Mouse (Mus musculus) small intestine, adult 2 months (tissue): Measurements from ENCODE around the gene Cisd3. TPM values are rescaled to one million over a fixed set of nuclear protein-coding genes. Genes with fewer than 3 reads are reported as not detected.

ENCODE experiments used
- H3K27ac ChIP-seq: fragments of 200-500 bp; 2 replicates; pipeline ENCODE4 v1.5.1; 2012; ENCODE audit warnings: low read depth, low read length, control low read depth, inconsistent platforms; ENCODE audit not compliant: insufficient read depth
- H3K27me3 ChIP-seq: fragments of 200-500 bp; 2 replicates; pipeline ENCODE4 v1.6.1; 2012; ENCODE audit warnings: mild to moderate bottlenecking, moderate library complexity, low read length, inconsistent platforms; ENCODE audit not compliant: control insufficient read depth, insufficient read depth
- H3K36me3 ChIP-seq: fragments of 200-500 bp; 2 replicates; pipeline ENCODE4 v1.6.1; 2012; ENCODE audit warnings: mild to moderate bottlenecking, low read length, control low read depth, inconsistent platforms; ENCODE audit not compliant: control insufficient read depth, insufficient read depth
- H3K4me1 ChIP-seq: fragments of 200-500 bp; 2 replicates; pipeline ENCODE4 v1.6.1; 2012; ENCODE audit warnings: low read length, inconsistent platforms, mixed read lengths; ENCODE audit not compliant: control insufficient read depth, insufficient read depth, insufficient read length
- H3K4me3 ChIP-seq: fragments of 200-500 bp; 2 replicates; pipeline ENCODE4 v1.5.1; 2012; ENCODE audit warnings: low read depth, mild to moderate bottlenecking, control low read depth, inconsistent platforms, low read length, moderate library complexity
- CTCF ChIP-seq: fragments of 200-500 bp; IDR thresholded peaks from 2 replicates; pipeline ENCODE4 v1.5.1; 2012; ENCODE audit warnings: low read depth, mild to moderate bottlenecking, control low read depth, inconsistent platforms, low read length, moderate library complexity, mixed read lengths; ENCODE audit not compliant: insufficient replicate concordance, insufficient read length; ENCODE audit errors: extremely low read depth
- POLR2A ChIP-seq: fragments of 200-500 bp; IDR thresholded peaks from 2 replicates; pipeline ENCODE4 v1.6.1; 2012; ENCODE audit warnings: low read depth, mild to moderate bottlenecking, control low read depth, inconsistent platforms, low read length, moderate library complexity
- WGBS: fragments of 180-500 bp; shearing (Covaris S2); methylation state at CpG from one replicate; pipeline ENCODE4 v1.1.7; 2018; 5-methylcytosine and 5-hydroxymethylcytosine counted together
- polyA plus RNA-seq: library from polyadenylated mRNA; depleted of rRNA; stranded (reverse); fragments of >200 nt; gene quantifications from 2 replicates; pipeline ENCODE4 v1.2.3, GENCODE M21; 2012

Cisd3 gene
- polyA plus RNA-seq, 1 experiment, result 249 TPM

DNA sequence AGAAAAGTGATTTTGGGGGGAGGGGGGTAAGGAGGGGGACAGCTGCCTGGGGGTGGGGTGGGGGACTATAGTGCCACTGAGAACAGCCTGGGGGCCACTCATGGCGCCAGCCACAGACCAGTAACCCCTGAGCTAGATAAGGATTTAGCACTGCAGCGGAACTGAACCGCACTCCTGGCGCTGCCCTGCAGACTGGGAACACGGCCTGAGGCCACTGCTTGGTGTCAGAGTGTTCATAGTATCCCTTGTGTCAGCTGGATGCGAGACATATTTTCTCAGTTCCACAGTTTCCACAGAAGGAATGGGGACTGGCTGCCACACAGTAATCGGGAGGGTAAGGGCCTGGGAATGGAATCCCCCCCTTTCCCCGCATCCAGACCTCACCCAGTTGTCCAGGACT is 30.4 kb downstream of the Cisd3 start:
- H3K36me3 ChIP-seq, result peaks cover 32% of the 10 kb centered on the region
- no peaks in the 10 kb centered on the region for H3K27me3 ChIP-seq
- peaks cover 2% of the 10 kb centered on the region; the same call in 1 of the 2 replicates for H3K4me1 ChIP-seq
- no peak overlapping the region for H3K4me3 ChIP-seq
- H3K27ac ChIP-seq, result no peak overlapping the region
- WGBS, result 92% methylated on average over 8 of the region's 8 CpGs
- TF ChIP-seq CTCF, result no peak
- no peak for TF ChIP-seq POLR2A

DNA sequence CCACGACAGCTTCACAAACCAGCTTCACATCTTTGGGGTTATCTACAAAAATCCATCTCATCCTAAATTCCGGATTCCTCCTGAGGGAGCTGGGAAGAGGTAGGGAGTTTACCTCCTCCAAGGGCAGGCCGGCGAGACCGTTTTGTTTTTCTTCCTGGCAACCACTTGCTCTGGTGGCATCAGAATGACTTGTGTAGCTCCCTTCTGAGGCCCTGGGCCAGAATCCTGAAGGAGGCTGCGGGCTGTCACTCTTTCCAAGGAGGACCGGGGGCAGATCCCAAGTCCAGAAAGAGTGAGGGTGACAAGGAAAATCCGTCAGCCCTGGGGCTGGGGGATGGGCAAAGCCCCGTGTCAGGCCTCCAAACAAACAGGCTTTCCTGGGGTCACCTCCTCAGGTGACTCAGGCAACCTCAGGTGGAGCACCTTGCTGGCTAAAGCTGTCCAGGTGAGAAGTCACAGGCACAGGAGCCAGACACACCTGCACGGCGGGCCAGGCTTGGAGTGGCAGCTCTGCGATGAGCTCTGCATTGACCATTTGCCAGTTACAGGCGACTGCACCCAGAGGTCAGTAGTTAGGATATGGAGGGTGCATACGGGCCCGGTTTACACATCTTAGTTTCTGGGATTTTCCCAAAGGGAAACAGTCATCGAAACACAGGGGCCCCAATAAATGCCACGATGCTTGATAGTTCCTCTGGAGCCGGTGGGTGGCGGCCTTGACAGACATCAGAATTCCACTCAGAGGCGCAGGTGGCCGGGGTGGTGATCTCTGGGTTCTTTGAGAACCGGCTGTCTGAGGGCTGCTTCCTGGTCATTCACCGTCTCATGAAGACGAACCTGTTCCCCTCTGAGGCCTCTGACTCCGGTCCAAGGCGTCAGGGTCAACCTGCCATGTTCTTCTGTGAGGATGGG is 32.0 kb downstream of the Cisd3 start:
- WGBS, result 79% methylated on average over 26 of the region's 26 CpGs
- Histone ChIP-seq H3K4me1 (peaks cover 2% of the 10 kb centered on the region; the same call in 1 of the 2 replicates), H3K4me3 (no peak overlapping the region), H3K27ac (no peak overlapping the region), H3K27me3 (no peaks in the 10 kb centered on the region), H3K36me3 (peaks cover 29% of the 10 kb centered on the region)
- TF ChIP-seq CTCF (no peak), POLR2A (no peak)

DNA sequence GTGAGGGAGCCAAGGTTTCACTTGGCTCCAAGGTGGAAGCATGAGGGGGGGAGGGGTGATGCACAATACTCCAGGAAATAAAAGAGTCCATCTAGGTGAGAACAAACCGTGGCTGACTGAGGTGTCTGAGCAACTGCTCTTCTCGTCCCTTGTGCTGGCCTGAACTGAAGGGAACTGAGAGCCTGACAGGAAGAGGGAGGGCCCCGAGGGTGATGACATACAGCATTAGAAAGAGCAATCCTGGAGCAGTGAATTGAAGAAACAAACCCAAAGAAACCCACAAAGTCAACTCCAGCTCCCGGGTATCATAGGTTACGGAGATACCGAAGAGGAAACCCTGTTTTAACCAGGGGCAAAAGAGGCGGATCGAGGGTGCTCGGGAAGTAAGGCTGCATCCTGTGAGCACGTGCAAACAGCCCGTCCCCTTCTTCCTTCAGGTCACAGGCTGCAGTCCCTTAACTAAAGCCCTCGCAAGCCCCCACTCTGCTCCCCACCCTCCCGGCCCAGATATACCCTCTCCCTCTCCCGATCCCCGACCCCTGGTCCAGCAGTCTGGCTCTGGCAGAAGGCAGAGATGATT is 32.7 kb downstream of the Cisd3 start:
- 76% methylated on average over 15 of the region's 15 CpGs for WGBS
- Histone ChIP-seq H3K36me3 (peaks cover 26% of the 10 kb centered on the region), H3K27ac (no peak overlapping the region), H3K4me1 (peaks cover 2% of the 10 kb centered on the region; the same call in 1 of the 2 replicates), H3K4me3 (no peak overlapping the region), H3K27me3 (no peaks in the 10 kb centered on the region)
- TF ChIP-seq CTCF (no peak), POLR2A (no peak)

DNA sequence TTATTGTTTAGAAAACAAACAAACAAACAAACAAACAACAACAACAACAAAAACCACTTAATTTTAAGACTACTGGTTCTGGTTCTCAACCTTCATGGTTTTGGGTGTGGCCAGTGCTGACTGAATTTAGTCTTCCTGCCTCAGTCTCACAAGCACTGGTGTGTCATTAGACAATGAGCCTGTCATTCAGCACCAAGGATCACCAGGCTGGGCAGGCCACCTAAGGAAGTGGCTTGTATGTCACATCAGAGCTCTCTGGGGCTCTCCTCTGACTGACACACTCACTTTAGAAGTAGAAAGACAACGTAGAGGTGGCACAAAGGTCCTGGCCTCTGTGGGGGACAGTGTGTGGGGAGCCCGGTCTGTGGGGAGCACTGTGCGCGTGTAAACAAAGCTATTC is 33.4 kb downstream of the Cisd3 start:
- no peak overlapping the region for H3K27ac ChIP-seq
- 87% methylated on average over 4 of the region's 4 CpGs for WGBS
- no peak overlapping the region for H3K4me3 ChIP-seq
- peaks cover 2% of the 10 kb centered on the region; the same call in 1 of the 2 replicates for H3K4me1 ChIP-seq
- TF ChIP-seq POLR2A (no peak), CTCF (no peak)
- no peaks in the 10 kb centered on the region for H3K27me3 ChIP-seq
- peaks cover 20% of the 10 kb centered on the region for H3K36me3 ChIP-seq

DNA sequence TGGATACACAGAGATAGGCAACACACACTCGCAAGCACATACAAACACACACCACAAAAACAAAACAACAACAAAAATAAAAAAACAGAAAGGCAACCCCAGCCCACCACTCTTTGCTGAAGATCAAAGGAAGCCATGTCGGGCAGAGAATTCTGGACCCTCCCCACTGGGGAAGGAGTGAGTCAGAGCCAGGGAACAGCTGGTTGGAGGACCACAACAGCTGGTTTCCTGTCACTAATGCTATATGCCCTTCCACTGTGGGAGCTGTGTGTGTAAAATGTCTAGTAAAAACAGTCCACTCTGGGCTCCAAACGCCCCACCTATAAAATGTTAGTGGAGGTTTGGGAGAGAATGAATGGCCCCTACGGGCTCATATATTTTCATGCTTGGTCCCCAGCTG is 35.7 kb downstream of the Cisd3 start:
- Histone ChIP-seq H3K4me1 (peaks cover 2% of the 10 kb centered on the region; the same call in 1 of the 2 replicates), H3K27me3 (no peaks in the 10 kb centered on the region), H3K4me3 (no peak overlapping the region), H3K36me3 (peaks cover 28% of the 10 kb centered on the region), H3K27ac (no peak overlapping the region)
- WGBS, result 94% methylated on average over 4 of the region's 4 CpGs
- TF ChIP-seq CTCF (no peak), POLR2A (no peak)

DNA sequence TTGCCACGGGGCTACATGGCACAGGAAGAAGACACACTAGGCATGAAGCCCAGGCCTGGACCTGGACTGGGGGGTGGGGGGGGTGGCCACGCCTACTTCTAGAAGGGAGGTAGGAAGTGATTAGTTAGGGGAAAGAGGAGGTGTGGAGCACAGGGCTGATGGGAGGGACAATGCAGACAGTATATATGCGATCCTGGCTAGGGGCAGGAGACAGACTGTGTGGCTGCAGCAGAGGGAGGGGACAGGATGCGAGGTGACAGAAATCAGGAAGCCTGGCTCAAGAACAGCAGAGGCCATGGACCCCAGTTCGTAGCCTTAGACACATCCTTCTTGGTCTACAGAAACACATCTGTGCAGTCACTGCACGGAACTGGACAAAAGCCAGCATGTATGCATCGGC is 38.1 kb downstream of the Cisd3 start:
- no peak overlapping the region for H3K4me3 ChIP-seq
- 66% methylated on average over 7 of the region's 7 CpGs for WGBS
- peaks cover 35% of the 10 kb centered on the region for H3K36me3 ChIP-seq
- H3K4me1 ChIP-seq, result peaks cover 2% of the 10 kb centered on the region; the same call in 1 of the 2 replicates
- H3K27ac ChIP-seq, result no peak overlapping the region
- no peaks in the 10 kb centered on the region for H3K27me3 ChIP-seq
- no peak for TF ChIP-seq CTCF
- TF ChIP-seq POLR2A, result no peak

DNA sequence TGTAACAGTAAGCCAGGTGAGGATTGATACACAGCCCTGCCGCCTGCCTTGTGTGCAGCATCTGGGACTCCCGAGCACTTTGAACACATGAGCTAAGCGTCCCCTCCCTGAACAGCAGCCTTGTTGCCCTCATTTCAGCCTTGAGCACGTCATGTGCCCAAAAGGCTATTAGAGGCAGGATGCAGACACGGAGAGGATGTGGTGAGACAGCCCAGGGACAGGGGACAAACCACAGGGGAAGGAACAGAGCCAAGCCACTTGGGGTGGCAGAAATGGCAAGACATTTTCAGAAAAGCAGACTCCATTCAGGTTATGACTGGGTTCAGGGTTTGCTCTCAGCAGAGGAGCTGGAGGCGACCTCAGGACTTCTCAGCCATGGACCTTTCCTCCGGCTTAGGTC is 42.7 kb downstream of the Cisd3 start:
- 80% methylated on average over 7 of the region's 7 CpGs for WGBS
- no peaks in the 10 kb centered on the region for H3K27me3 ChIP-seq

More for the DNA sequence above, 42.7 kb downstream of the Cisd3 start:
- Histone ChIP-seq H3K36me3 (peaks cover 23% of the 10 kb centered on the region), H3K27ac (no peak overlapping the region), H3K4me3 (no peak overlapping the region), H3K4me1 (0 out of 2 replicates have a peak, but pooled peaks cover 3% of the 10 kb centered on the region)
- TF ChIP-seq POLR2A (no peak), CTCF (no peak)
